Comparison of ENCODE assay signal across 9 mouse cellular contexts in genomic region chr11:80478694-80479412, GRCm38 (mm10). TPM values are rescaled to one million over a fixed set of nuclear protein-coding genes. Genes with fewer than 3 reads are reported as not detected.
DNase-seq lines count a peak whose midpoint lies in the region; ATAC-seq and TF ChIP-seq lines count a peak whose summit lies in the region.
"Had no signal": no experiment of that assay in that cellular context is flagged by ENCODE, and none has a peak within 500 bp of the region (broad histone marks: within the 10 kb centered on the region; RNA-seq: fewer than 3 reads in every experiment).

No protein-coding gene starts in this region.

- H3K27me3 ChIP-seq in forebrain, embryonic 13.5 days: peaks cover 9% of the 10 kb centered on the region; the same call in 1 of the 2 replicates
- peaks cover 10% of the 10 kb centered on the region; the same call in 1 of the 2 replicates for H3K27me3 ChIP-seq in limb, embryonic 13.5 days

- no peak for ATAC-seq in forebrain, embryonic 13.5 days
- no peak for ATAC-seq in limb, embryonic 13.5 days (ENCODE audit: low FRiP score, low read depth)
- no peak for ATAC-seq in megakaryocyte-erythroid progenitor cell, adult 5-6 weeks (replicated peaks; ENCODE audit: low FRiP score, low TSS enrichment, poor library complexity, severe bottlenecking)

- peaks cover 35% of the 10 kb centered on the region for H3K36me3 ChIP-seq in forebrain, embryonic 13.5 days (ENCODE audit: poor library complexity, severe bottlenecking)
- peaks cover 7% of the 10 kb centered on the region for H3K36me3 ChIP-seq in limb, embryonic 13.5 days

- DNase-seq in right cerebral cortex, adult 18-20 months: peak; percentile 20
- no peak for DNase-seq in right cerebral cortex, adult 2 months (ENCODE audit: low spot score in 2 of 2)
- DNase-seq in left cerebral cortex, adult 9 months (ENCODE audit: low spot score in 2 of 2): no peak
- DNase-seq in heart, postnatal 14 days: no peak
- DNase-seq: gastrocnemius, postnatal 25 days had no signal

- no peak for TF ChIP-seq POLR2A in olfactory bulb, adult 2 months (IDR thresholded peaks at IDR 0.05; ENCODE audit: insufficient read depth, low read depth, low read length)

- 15% methylated on average over 14 of the region's 14 CpGs for WGBS in forebrain, embryonic 13.5 days
- 62% methylated on average over 14 of the region's 14 CpGs for WGBS in limb, embryonic 13.5 days
- 13% methylated on average over 14 of the region's 14 CpGs for WGBS in olfactory bulb, adult 2 months

- H3K4me1 ChIP-seq in forebrain, embryonic 13.5 days: peaks cover 62% of the 10 kb centered on the region
- H3K4me1 ChIP-seq in limb, embryonic 13.5 days: peaks cover 34% of the 10 kb centered on the region
- peaks cover 33% of the 10 kb centered on the region for H3K4me1 ChIP-seq in olfactory bulb, adult 2 months (ENCODE audit: control insufficient read depth, insufficient read depth, low read length)

- intact Hi-C loops in heart, postnatal 14 days (cut with DNase I): loop anchor here (5.0 kb wide), 2 partner anchors 43 to 83 kb away; no protein-coding TSS in a partner anchor

- H3K4me2 ChIP-seq in forebrain, embryonic 13.5 days: peak overlapping the region; percentile 89
- peak overlapping the region; percentile 98 for H3K4me2 ChIP-seq in limb, embryonic 13.5 days (replicated peaks)

- peak overlapping the region; percentile 99 for H3K9ac ChIP-seq in forebrain, embryonic 13.5 days
- H3K9ac ChIP-seq in limb, embryonic 13.5 days: no peak overlapping the region

- no peak for TF ChIP-seq CTCF in olfactory bulb, adult 2 months (IDR thresholded peaks at IDR 0.05; ENCODE audit: insufficient read depth, low read depth, low read length)

- H3K9me3 ChIP-seq in forebrain, embryonic 13.5 days (replicated peaks): no peaks in the 10 kb centered on the region
- no peaks in the 10 kb centered on the region for H3K9me3 ChIP-seq in limb, embryonic 13.5 days

- peak overlapping the region; percentile 94 for H3K4me3 ChIP-seq in forebrain, embryonic 13.5 days
- peak overlapping the region; percentile 77 for H3K4me3 ChIP-seq in limb, embryonic 13.5 days
- H3K4me3 ChIP-seq in olfactory bulb, adult 2 months (ENCODE audit: insufficient read depth, low read depth, low read length): peak overlapping the region; percentile 96

- peak overlapping the region; percentile 99 for H3K27ac ChIP-seq in forebrain, embryonic 13.5 days
- no peak overlapping the region for H3K27ac ChIP-seq in limb, embryonic 13.5 days
- peak overlapping the region; percentile 96 for H3K27ac ChIP-seq in olfactory bulb, adult 2 months (ENCODE audit: insufficient read depth, low read depth, low read length)

RNA-seq across cellular contexts. Expression of gene Cdk5r1, which starts 2.0 kb away (rescaled TPM):
- polyA plus RNA-seq in forebrain, embryonic 13.5 days (2015; fragmentation: Nextera tagmentation; extraction: Ambion mirVana): 67.9 and 73.9 TPM in 2 replicates
- polyA plus RNA-seq in limb, embryonic 13.5 days (2015; fragmentation: Nextera tagmentation; extraction: Ambion mirVana): 3.3 and 3.7 TPM in 2 replicates
- polyA plus RNA-seq in olfactory bulb, adult 2 months (2012; ENCODE audit: insufficient read depth, insufficient read length, low replicate concordance, missing spikeins): 97.4 and 147 TPM in 2 replicates
- 1 to 10 TPM in 1 of 2 experiments, under 1 TPM in 1; 0.98 to 1.1 TPM for total RNA-seq in heart, postnatal 14 days (2021)
- 0.72 and 1.2 TPM in 2 replicates for total RNA-seq in megakaryocyte-erythroid progenitor cell, adult 5-6 weeks (2014; fragmentation: Nextera tagmentation)
- 0.50 and 1.9 TPM in 2 replicates for total RNA-seq in megakaryocyte-erythroid progenitor cell, adult 5-6 weeks (2017)

RNA-seq across cellular contexts. Expression of gene Psmd11, which starts 50.4 kb away (rescaled TPM):
- 370 and 373 TPM in 2 replicates for polyA plus RNA-seq in forebrain, embryonic 13.5 days (2015; fragmentation: Nextera tagmentation; extraction: Ambion mirVana)
- polyA plus RNA-seq in limb, embryonic 13.5 days (2015; fragmentation: Nextera tagmentation; extraction: Ambion mirVana): 332 and 353 TPM in 2 replicates
- not detected in 2 replicates for polyA plus RNA-seq in olfactory bulb, adult 2 months (2012; ENCODE audit: insufficient read depth, insufficient read length, low replicate concordance, missing spikeins)
- total RNA-seq in heart, postnatal 14 days (2021): 100 to 1,000 TPM; 102 to 103 TPM
- 130 and 137 TPM in 2 replicates for total RNA-seq in megakaryocyte-erythroid progenitor cell, adult 5-6 weeks (2014; fragmentation: Nextera tagmentation)
- total RNA-seq in megakaryocyte-erythroid progenitor cell, adult 5-6 weeks (2017): 125 and 153 TPM in 2 replicates

Comparison
In these comparisons a context has a peak if more than half of its experiments do, and no peak if none do; other contexts are left out.
1. RNA of gene Cdk5r1, which starts 2.0 kb away (polyA plus RNA-seq): 97.4 to 147 TPM in olfactory bulb, adult 2 months and 67.9 to 73.9 TPM in forebrain, embryonic 13.5 days; 3.3 to 3.7 TPM in limb, embryonic 13.5 days; every median in the first group is over 10 times any median in the second.
2. Peak in every context shown above with its lines, with median percentiles within 50 percentile points of each other: H3K4me3 ChIP-seq.